Mouse (Mus musculus): ENCODE data around the gene Lamb1.

DNA sequence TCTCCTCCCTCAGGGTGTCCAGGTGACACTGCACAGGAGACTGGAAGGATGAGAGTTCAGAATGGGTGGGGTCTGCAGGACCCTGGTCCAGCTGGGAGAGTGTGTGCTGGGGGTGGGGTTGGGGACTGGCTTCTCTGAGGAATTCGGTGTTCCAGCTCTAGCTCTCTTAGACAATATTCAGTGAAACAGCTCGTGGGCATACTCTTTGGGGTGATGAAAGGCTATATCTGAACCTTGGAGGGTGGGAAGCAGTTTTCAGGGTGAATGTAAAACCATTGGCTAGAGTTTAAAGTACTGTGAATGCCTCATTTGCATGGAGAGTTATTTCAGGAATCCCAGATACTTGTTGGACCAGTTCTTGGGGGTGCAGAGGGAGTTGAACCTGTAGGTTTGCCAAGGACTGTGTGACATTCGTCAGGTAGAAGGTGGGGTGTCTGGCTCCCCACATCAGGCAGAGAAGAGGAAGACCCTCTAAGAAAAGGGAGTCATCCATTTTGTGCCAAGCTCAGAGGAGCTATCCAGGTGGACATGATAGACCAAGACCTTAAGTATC lies 25.9 kb upstream of the Lamb1 start:
- TF ChIP-seq CTCF (IDR thresholded peaks at IDR 0.05; ENCODE audit: borderline replicate concordance, insufficient read depth, low read length) (no peak), POLR2A (IDR thresholded peaks at IDR 0.05; ENCODE audit: low read depth, low read length) (no peak)

All from embryonic fibroblast, embryonic 13.5 days (primary cell).